Mouse (Mus musculus) midbrain, embryonic 14.5 days (tissue): ENCODE results near the gene Zdhhc18. TPM values are rescaled to one million over a fixed set of nuclear protein-coding genes. Genes with fewer than 3 reads are reported as not detected.
A peak's percentile ranks its signal among the peaks of the same experiment; 100 is the strongest.
"Not testable (repeated sequence)": the region's sequence is repeated elsewhere in the genome, so short reads cannot be mapped to it uniquely, and the experiment has no call there.

Source experiments
- ATAC-seq: fragments of 200-750 bp; cut with Nextera tagmentation; 2 replicates; pipeline ENCODE4 v1.8.0; 2017; ENCODE audit warnings: moderate number of reproducible peaks, moderate library complexity; ENCODE audit not compliant: low FRiP score, low TSS enrichment
- DNase-seq: peaks from one replicate; pipeline ENCODE4 v3.0.0-alpha.2; 2015
- H3K27ac ChIP-seq: fragments of 300-500 bp; sonication (generic); replicated peaks from 2 replicates; pipeline ENCODE4 v1.5.1; 2014; ENCODE audit warnings: mild to moderate bottlenecking, low read depth, low read length, moderate library complexity
- H3K27me3 ChIP-seq: fragments of 300-500 bp; sonication (generic); 2 replicates; pipeline ENCODE4 v1.6.1; 2014; ENCODE audit warnings: low read length, control low read depth, mixed read lengths; ENCODE audit not compliant: control insufficient read depth, insufficient read depth
- H3K36me3 ChIP-seq: fragments of 300-500 bp; sonication (generic); 2 replicates; pipeline ENCODE4 v1.6.1; 2014; ENCODE audit warnings: low read length, control low read depth; ENCODE audit not compliant: control insufficient read depth, insufficient read depth
- H3K4me1 ChIP-seq: fragments of 300-500 bp; sonication (generic); 2 replicates; pipeline ENCODE4 v1.6.1; 2014; ENCODE audit warnings: mild to moderate bottlenecking, antibody characterized with exemption, low read length, control low read depth; ENCODE audit not compliant: control insufficient read depth, insufficient read depth
- H3K4me2 ChIP-seq: fragments of 300-500 bp; sonication (generic); 2 replicates; pipeline ENCODE4 v1.6.1; 2014; ENCODE audit warnings: mild to moderate bottlenecking, low read length, moderate library complexity
- H3K4me3 ChIP-seq: fragments of 300-500 bp; sonication (generic); replicated peaks from 2 replicates; pipeline ENCODE4 v1.5.1; 2014; ENCODE audit warnings: low read depth, low read length
- H3K9ac ChIP-seq: fragments of 300-500 bp; sonication (generic); replicated peaks from 2 replicates; pipeline ENCODE4 v1.6.1; 2014; ENCODE audit warnings: mild to moderate bottlenecking, low read length, moderate library complexity
- H3K9me3 ChIP-seq: fragments of 300-500 bp; sonication (generic); 2 replicates; pipeline ENCODE4 v1.6.1; 2016; ENCODE audit warnings: low read length, control low read depth, mixed read lengths; ENCODE audit not compliant: control insufficient read depth
- WGBS: fragments of 180-500 bp; shearing (Covaris S2); extraction: QIAGEN DNeasy Blood & Tissue Kit; methylation state at CpG from one replicate; pipeline ENCODE4 v1.1.7; 2014; 5-methylcytosine and 5-hydroxymethylcytosine counted together
- polyA plus RNA-seq: library from polyadenylated mRNA; unstranded; fragments of >200 nt; fragmentation: Nextera tagmentation; extraction: Ambion mirVana; gene quantifications from 2 replicates; pipeline ENCODE4 v1.2.1, GENCODE M21; 2014

Gene Zdhhc18
- polyA plus RNA-seq, 1 experiment from 2014 or later = 3.8 TPM

GRCm38 (mm10) chr4:133649464-133649863, 490 bp downstream of the Zdhhc18 start:
- 88% methylated on average over 5 of the region's 5 CpGs for WGBS
- not testable (repeated sequence) for H3K36me3 ChIP-seq, H3K9me3 ChIP-seq, H3K27me3 ChIP-seq, H3K27ac ChIP-seq, H3K9ac ChIP-seq, H3K4me1 ChIP-seq, ATAC-seq, DNase-seq
- Histone ChIP-seq H3K4me2 (peak overlapping the region; percentile 38), H3K4me3 (0 out of 2 replicates have a peak overlapping the region, but pooled peaks have one; percentile 14)

GRCm38 (mm10) chr4:133645680-133646079, 4.3 kb downstream of the Zdhhc18 start:
- no peak overlapping the region for H3K9ac ChIP-seq
- H3K4me2 ChIP-seq = no peak overlapping the region
- DNase-seq = no peak
- WGBS = 49% methylated on average over 21 of the region's 21 CpGs
- no peaks in the 10 kb centered on the region for H3K36me3 ChIP-seq
- H3K27me3 ChIP-seq = no peaks in the 10 kb centered on the region
- H3K27ac ChIP-seq = no peak overlapping the region
- H3K4me1 ChIP-seq = no peaks in the 10 kb centered on the region
- peaks cover 4% of the 10 kb centered on the region; the same call in 1 of the 2 replicates for H3K9me3 ChIP-seq
- no peak overlapping the region for H3K4me3 ChIP-seq
- ATAC-seq = no peak

DNA sequence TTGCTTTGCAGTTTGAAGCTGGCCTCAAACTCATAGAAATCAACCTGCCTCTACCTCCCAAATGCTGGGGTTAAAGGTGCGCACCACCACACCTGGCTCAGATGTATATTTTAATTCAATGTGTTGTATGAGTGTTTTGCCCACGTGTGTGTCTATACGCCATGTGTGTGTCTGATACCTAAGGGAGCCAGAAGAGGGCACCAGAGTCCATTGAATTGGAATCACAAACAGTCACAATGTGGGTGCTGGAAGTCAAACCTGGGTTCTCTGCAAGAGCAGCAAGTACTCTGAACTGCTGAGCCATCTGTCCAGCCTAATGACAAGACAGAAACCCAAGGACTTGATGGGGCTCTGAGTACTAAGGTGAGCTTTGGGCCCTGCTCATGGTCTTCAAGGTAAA, 4.8 kb downstream of the Zdhhc18 start:
- no peak overlapping the region for H3K27ac ChIP-seq
- no peaks in the 10 kb centered on the region for H3K27me3 ChIP-seq
- DNase-seq = no peak
- no peaks in the 10 kb centered on the region for H3K4me1 ChIP-seq
- 87% methylated on average over 3 of the region's 3 CpGs for WGBS
- H3K36me3 ChIP-seq = no peaks in the 10 kb centered on the region
- no peak overlapping the region for H3K9ac ChIP-seq
- H3K4me2 ChIP-seq = no peak overlapping the region
- no peak overlapping the region for H3K4me3 ChIP-seq
- no peak for ATAC-seq
- peaks cover 4% of the 10 kb centered on the region; the same call in 1 of the 2 replicates for H3K9me3 ChIP-seq

GRCm38 (mm10) chr4:133634043-133634410, 15.9 kb downstream of the Zdhhc18 start:
- H3K9me3 ChIP-seq = no peaks in the 10 kb centered on the region
- DNase-seq (no peak), ATAC-seq (no peak)
- no peak overlapping the region for H3K9ac ChIP-seq
- peaks cover 10% of the 10 kb centered on the region for H3K4me1 ChIP-seq
- 81% methylated on average over 5 of the region's 5 CpGs for WGBS
- H3K27me3 ChIP-seq = no peaks in the 10 kb centered on the region
- no peaks in the 10 kb centered on the region for H3K36me3 ChIP-seq
- H3K4me2 ChIP-seq = no peak overlapping the region
- H3K4me3 ChIP-seq = no peak overlapping the region
- H3K27ac ChIP-seq = no peak overlapping the region

- Histone ChIP-seq H3K27ac (peak overlapping the region; percentile 88), H3K9me3 (no peaks in the 10 kb centered on the region), H3K4me3 (peak overlapping the region; percentile 71), H3K36me3 (no peaks in the 10 kb centered on the region), H3K27me3 (no peaks in the 10 kb centered on the region), H3K9ac (peak overlapping the region; percentile 95), H3K4me1 (peaks cover 10% of the 10 kb centered on the region), H3K4me2 (peak overlapping the region; percentile 72)
- ATAC-seq (peak; percentile 91), DNase-seq (peak; percentile 93)
- 10% methylated on average over 36 of the region's 47 CpGs for whole genome bisulfite sequencing
Measured at GRCm38 (mm10) chr4:133633332-133634042, 16.5 kb downstream of the Zdhhc18 start.

DNA sequence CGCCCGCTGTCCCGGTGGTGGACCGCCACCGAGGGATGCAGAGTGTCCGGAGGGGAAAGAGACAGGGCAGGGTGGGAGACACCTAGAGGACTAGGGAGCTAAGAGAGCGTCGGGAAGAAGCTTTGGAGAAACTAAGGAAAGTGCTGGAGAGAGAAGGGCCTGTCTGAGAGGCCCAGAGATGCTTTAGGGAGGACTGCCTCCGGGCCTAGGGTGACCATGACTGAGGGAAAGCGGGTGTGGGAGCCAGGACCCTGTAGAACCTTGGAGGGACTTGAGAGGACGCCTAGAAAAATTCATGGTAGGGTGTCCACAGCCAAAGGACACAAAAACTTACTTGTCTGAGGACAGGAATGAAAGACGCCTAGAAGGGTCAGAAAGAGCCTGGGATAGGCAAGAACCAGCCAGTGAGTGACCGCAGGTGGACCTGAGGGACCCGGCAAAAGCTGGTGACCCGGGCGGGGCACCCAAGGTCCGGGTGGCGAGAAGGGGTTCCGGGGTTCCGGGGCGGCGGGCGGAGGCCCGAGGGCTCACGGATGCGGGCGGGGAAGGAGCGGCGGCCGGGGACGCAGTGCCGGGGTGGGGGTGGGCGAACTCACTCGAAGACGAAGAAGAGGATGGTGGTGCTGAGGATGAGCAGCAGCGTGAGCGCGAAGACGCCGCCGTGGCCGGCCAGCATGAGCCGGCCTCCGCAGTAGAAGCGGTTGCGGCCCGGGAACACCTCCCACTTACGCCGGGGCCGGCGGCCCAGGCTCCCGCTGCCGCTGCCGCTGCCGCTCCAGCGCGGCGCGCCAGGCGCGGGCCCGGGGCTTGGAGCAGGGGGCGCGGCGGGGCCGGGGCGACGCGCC, 17.2 kb downstream of the Zdhhc18 start:
- no peaks in the 10 kb centered on the region for H3K36me3 ChIP-seq
- DNase-seq (peak; percentile 24), ATAC-seq (no peak; the same call in 1 of the 2 replicates)
- peaks cover 10% of the 10 kb centered on the region for H3K4me1 ChIP-seq
- H3K27me3 ChIP-seq = no peaks in the 10 kb centered on the region
- H3K4me3 ChIP-seq = peak overlapping the region; percentile 71
- no peaks in the 10 kb centered on the region for H3K9me3 ChIP-seq
- H3K27ac ChIP-seq = peak overlapping the region; percentile 88
- 1% methylated on average over 68 of the region's 69 CpGs for WGBS
- peak overlapping the region; percentile 72 for H3K4me2 ChIP-seq
- H3K9ac ChIP-seq = peak overlapping the region; percentile 95

- peaks cover 4% of the 10 kb centered on the region for H3K36me3 ChIP-seq
- no peak overlapping the region for H3K27ac ChIP-seq
- H3K4me3 ChIP-seq = peak overlapping the region; percentile 71
- H3K4me1 ChIP-seq = peaks cover 10% of the 10 kb centered on the region
- ATAC-seq (no peak), DNase-seq (no peak)
- peak overlapping the region; percentile 95 for H3K9ac ChIP-seq
- no peaks in the 10 kb centered on the region for H3K9me3 ChIP-seq
- 36% methylated on average over 9 of the region's 9 CpGs for WGBS
- H3K4me2 ChIP-seq = peak overlapping the region; percentile 72
- no peaks in the 10 kb centered on the region for H3K27me3 ChIP-seq
Measured at GRCm38 (mm10) chr4:133631769-133632411, 18.1 kb downstream of the Zdhhc18 start.

GRCm38 (mm10) chr4:133631071-133631768, 18.7 kb downstream of the Zdhhc18 start:
- Histone ChIP-seq H3K27me3 (no peaks in the 10 kb centered on the region), H3K36me3 (peaks cover 10% of the 10 kb centered on the region), H3K4me1 (peaks cover 10% of the 10 kb centered on the region), H3K9ac (no peak overlapping the region; the same call in 1 of the 2 replicates), H3K4me3 (peak overlapping the region; percentile 71; the same call in 1 of the 2 replicates), H3K27ac (no peak overlapping the region), H3K9me3 (no peaks in the 10 kb centered on the region), H3K4me2 (peak overlapping the region; percentile 72; the same call in 1 of the 2 replicates)
- no peak for DNase-seq
- WGBS = 87% methylated on average over 14 of the region's 14 CpGs
- ATAC-seq = no peak
